Mouse (Mus musculus) adipocyte (in vitro differentiated cells): ENCODE results near the gene Olfr99.
A peak's percentile ranks its signal among the peaks of the same experiment; 100 is the strongest.
"Not testable (repeated sequence)": the region's sequence is repeated elsewhere in the genome, so short reads cannot be mapped to it uniquely, and the experiment has no call there.

Source experiments
- DNase-seq: peaks from one replicate; pipeline ENCODE4 v3.0.0-alpha.2; 2016; ENCODE audit warnings: low spot score

Olfr99 gene

DNA sequence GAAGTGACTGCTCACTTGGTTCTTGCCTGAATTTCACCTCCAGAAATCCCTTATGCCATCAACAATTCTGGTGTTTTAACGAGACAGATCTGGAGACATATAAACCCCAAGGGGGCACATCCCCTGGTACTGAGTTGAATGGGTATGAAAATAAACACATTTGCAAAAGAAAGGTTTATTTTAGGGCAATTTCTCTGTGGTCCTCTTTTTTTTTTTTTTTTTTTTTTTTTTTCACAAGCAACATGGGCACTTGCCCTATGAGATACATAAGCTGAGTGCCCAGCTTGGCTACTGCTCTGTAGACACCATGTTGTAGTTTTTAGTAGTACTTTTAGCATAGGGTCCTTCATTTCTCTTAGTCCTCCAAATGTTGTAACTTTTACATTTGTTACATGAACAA, at the start of gene Olfr99:
Gene Olfr99, minus strand, starts transcription at position 101 of the 400 bp plus-strand sequence.
- DNase-seq: no peak

- DNase-seq: no peak
These were observed 33.7 kb upstream of the Olfr99 start, which contains the start of gene Olfr102 for GRCm38 (mm10) chr17:37316954-37317353. TSS of gene Olfr102 (minus strand) at chr17:37317054.

DNA sequence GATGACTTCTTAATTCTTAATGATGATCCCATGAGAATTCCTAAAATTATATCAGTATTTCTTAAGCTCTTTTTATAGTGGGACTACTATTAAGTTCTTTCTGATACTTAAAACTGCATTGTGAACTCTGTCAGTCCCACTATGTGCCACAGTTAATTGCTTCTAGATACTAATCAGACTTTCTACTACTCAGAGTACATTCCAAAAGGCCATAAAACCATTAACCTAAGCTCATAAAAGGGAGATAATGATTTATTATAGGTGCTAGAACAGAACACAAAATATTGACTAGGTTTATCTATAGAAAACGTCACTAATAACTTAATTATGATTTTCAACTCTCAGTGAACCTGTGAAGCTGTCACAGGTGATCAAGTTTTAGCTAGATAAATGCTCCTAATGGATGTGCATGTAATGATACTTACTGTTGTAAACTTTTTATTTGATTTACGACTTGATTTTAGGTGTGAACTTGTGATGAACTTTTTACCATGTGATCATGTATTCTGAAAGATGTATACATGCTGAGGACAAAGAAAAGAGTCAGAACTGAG, 27.0 kb upstream of the Olfr99 start:
- DNase-seq: no peak

- peak; percentile 19 for DNase-seq
These were observed 25.2 kb upstream of the Olfr99 start for GRCm38 (mm10) chr17:37308483-37308882.

DNA sequence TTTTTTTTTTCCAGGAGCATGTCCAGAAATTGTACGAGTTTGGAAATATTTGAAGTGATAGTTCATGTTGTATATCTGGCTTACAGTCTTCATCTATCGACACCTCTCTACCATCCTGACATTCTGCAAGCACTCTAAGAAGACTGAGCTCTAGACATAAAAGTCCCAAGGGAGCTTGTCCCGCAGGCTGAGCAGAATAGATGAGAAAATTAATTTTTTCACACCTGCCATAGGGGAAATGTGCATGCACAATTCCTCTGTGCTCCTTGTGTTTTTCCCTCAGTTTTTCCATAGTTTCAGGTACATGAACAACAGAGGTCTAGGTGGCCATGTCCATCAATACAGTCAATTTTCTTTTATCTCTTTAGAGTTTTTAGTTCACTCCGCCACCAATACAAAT, 21.0 kb upstream of the Olfr99 start, which contains the start of gene Olfr101:
Gene Olfr101, minus strand, starts transcription at position 101 of the 400 bp plus-strand sequence.
- DNase-seq: no peak

- peak; percentile 96 for DNase-seq
These were observed 2.9 kb downstream of the Olfr99 start for GRCm38 (mm10) chr17:37280331-37280730.

GRCm38 (mm10) chr17:37276573-37276972, 6.7 kb downstream of the Olfr99 start:
- DNase-seq: no peak

- no peak for DNase-seq
These were observed 7.5 kb downstream of the Olfr99 start for GRCm38 (mm10) chr17:37275626-37276248.

- peak; percentile 74 for DNase-seq
These were observed 12.6 kb downstream of the Olfr99 start for GRCm38 (mm10) chr17:37270702-37271092.

DNA sequence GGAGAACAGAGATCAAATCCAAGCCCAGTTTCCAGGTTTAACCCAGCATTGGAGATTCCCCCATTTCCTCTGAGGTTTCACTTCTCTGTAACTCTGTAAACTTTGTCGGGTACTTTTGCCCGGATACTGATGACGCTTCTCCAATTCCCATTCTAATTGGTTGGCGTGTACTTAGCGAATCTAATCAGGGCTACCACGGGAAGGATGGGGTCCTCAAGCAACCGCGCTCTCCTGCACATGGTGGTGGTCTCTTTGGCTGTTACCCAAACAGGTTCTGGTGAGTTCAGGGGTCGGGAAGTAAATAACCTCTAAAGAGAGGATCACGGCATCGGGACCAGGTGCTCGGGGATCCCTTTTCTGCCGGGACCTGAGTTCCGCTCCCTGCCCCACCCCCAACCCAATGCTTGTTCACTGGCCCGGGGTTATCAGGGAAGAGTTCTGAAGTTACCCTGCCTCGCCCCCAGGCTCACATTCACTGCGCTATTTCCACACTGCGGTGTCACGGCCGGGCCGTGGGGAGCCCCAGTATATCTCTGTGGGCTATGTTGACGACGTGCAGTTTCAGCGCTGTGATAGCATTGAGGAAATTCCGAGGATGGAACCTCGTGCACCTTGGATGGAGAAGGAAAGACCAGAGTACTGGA, 13.1 kb downstream of the Olfr99 start, which contains the start of gene H2-M3:
Gene H2-M3, plus strand, starts transcription at position 163 of the 644 bp plus-strand sequence.
- peak; percentile 96 for DNase-seq

GRCm38 (mm10) chr17:37263626-37264025, 19.6 kb downstream of the Olfr99 start, which contains the start of gene Olfr98:
TSS of gene Olfr98 (minus strand) at chr17:37263749.
- peak; percentile 86 for DNase-seq

DNA sequence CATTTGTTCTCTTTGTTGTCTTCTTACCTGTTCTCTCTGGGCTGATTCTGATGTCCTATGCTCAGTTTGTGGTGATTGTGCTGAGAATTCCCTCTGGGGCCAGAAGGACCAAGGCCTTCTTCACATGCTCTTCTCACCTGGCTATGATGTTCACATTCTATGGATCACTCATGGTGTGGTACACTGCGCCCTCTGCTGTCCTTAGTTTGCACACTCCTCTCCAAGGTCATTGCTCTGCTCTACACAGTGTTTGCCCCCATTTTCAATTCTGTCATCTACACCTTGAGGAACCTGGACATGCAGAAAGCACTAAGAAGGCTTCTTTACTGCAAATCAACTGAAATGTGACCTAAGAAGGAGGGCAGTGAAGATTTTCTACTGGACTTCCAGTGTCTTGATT, 32.7 kb downstream of the Olfr99 start:
- DNase-seq: peak; percentile 48

DNA sequence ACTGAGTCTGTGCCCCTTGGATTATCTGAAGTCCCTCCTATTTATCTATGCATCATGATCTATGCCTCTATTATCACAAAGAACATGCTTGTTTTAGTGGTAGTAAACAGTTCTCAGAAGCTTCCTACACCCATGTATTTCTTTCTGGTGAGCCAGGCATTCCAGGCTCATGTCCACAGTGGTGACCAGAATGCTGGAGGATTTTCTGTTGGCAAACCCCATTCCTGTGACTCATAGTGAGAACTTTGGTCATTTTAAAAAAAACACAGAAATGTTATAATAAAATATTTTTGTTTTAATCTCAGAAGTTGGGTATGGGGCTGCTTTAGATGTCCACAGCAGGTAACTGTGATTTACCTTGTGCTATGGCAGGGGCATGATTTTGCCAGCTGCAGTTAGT, 33.8 kb downstream of the Olfr99 start:
- peak; percentile 52 for DNase-seq

DNA sequence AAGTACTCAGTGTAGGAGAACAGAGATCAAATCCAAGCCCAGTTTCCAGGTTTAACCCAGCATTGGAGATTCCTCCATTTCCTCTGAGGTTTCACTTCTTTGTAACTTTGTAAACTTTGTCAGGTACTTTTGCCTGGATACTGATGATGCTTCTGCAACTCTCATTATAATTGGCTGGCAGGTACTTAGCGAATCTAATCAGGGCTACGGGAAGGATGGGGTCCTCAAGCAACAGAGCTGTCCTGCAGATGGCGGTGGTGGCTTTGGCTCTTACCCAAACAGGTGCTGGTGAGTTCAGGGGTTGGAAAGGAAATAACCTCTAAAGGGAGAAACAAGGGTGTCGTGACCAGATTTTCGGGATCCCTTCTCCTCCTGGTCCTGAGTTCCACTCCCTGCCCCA, 36.5 kb downstream of the Olfr99 start:
- DNase-seq: peak; percentile 57

GRCm38 (mm10) chr17:37242198-37242597, 41.1 kb downstream of the Olfr99 start:
- DNase-seq: no peak

GRCm38 (mm10) chr17:37237230-37237629, 46.0 kb downstream of the Olfr99 start, which contains the start of gene Olfr97:
TSS of gene Olfr97 (minus strand) at chr17:37237330.
- DNase-seq: not testable (repeated sequence)
